Mouse (Mus musculus): ENCODE measurements at regions not wholly inside any gene's neighbourhood (a gene's known extent, or its start where the extent isn't known, plus 50 kb on each side); places are given as distances from the start of the nearest gene placed in this dataset.

DNA sequence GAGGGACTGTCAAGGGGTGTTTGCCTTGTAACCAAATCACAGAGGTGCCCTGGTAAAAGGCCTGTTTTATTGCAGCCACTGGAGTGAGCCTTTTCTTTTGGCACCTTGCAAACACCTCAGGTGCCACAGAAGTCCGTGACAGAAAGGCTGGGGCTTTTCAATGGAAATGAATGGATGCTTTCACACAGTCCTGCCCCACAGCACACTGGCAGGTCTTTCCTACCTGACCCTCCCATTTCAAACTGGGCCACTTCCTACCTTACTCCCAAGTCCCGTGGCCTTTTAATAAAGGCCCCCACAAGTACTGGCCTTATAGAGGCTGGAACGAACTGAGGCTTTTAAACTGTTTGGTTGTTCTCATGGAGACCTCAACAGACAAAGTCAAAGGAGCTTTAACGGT is 453.1 kb upstream of the Mki67 start:
- no peaks in the 10 kb centered on the region for H3K4me1 ChIP-seq (ENCODE audit: control insufficient read depth)
- no peak overlapping the region for H3K4me3 ChIP-seq (replicated peaks)
- no peaks in the 10 kb centered on the region for H3K27me3 ChIP-seq (ENCODE audit: control insufficient read depth)
- H3K9me3 ChIP-seq (ENCODE audit: control insufficient read depth, low read length) = no peaks in the 10 kb centered on the region
- TF ChIP-seq TAL1 (IDR thresholded peaks at IDR 0.05; ENCODE audit: low read length) (no peak), GATA1 (IDR thresholded peaks at IDR 0.05; ENCODE audit: low read length) (no peak)
- H3K36me3 ChIP-seq (ENCODE audit: control insufficient read depth) = no peaks in the 10 kb centered on the region

GRCm38 (mm10) chr7:136176373-136176772 is 460.2 kb upstream of the Mki67 start:
- Histone ChIP-seq H3K27me3 (ENCODE audit: control insufficient read depth) (no peaks in the 10 kb centered on the region), H3K4me3 (replicated peaks) (no peak overlapping the region), H3K4me1 (ENCODE audit: control insufficient read depth) (no peaks in the 10 kb centered on the region), H3K9me3 (ENCODE audit: control insufficient read depth, low read length) (peaks cover 9% of the 10 kb centered on the region), H3K36me3 (ENCODE audit: control insufficient read depth) (no peaks in the 10 kb centered on the region)
- no peak for TF ChIP-seq GATA1 (IDR thresholded peaks at IDR 0.05; ENCODE audit: low read length)
- no peak for TF ChIP-seq TAL1 (IDR thresholded peaks at IDR 0.05; ENCODE audit: low read length)

GRCm38 (mm10) chr7:136180996-136181395 is 464.8 kb upstream of the Mki67 start:
- Histone ChIP-seq H3K27me3 (ENCODE audit: control insufficient read depth) (no peaks in the 10 kb centered on the region), H3K4me1 (ENCODE audit: control insufficient read depth) (no peaks in the 10 kb centered on the region), H3K36me3 (ENCODE audit: control insufficient read depth) (no peaks in the 10 kb centered on the region), H3K4me3 (replicated peaks) (no peak overlapping the region), H3K9me3 (ENCODE audit: control insufficient read depth, low read length) (peaks cover 9% of the 10 kb centered on the region)
- no peak for TF ChIP-seq TAL1 (IDR thresholded peaks at IDR 0.05; ENCODE audit: low read length)
- TF ChIP-seq GATA1 (IDR thresholded peaks at IDR 0.05; ENCODE audit: low read length) = no peak

GRCm38 (mm10) chr7:136182101-136182500 is 465.9 kb upstream of the Mki67 start:
- Histone ChIP-seq H3K36me3 (ENCODE audit: control insufficient read depth) (no peaks in the 10 kb centered on the region), H3K4me3 (replicated peaks) (no peak overlapping the region), H3K27me3 (ENCODE audit: control insufficient read depth) (no peaks in the 10 kb centered on the region), H3K9me3 (ENCODE audit: control insufficient read depth, low read length) (peaks cover 7% of the 10 kb centered on the region), H3K4me1 (ENCODE audit: control insufficient read depth) (no peaks in the 10 kb centered on the region)
- TF ChIP-seq GATA1 (IDR thresholded peaks at IDR 0.05; ENCODE audit: low read length) (no peak), TAL1 (IDR thresholded peaks at IDR 0.05; ENCODE audit: low read length) (no peak)

- Histone ChIP-seq H3K9me3 (ENCODE audit: control insufficient read depth, low read length) (no peaks in the 10 kb centered on the region), H3K27me3 (ENCODE audit: control insufficient read depth) (no peaks in the 10 kb centered on the region), H3K4me1 (ENCODE audit: control insufficient read depth) (no peaks in the 10 kb centered on the region), H3K4me3 (replicated peaks) (no peak overlapping the region), H3K36me3 (ENCODE audit: control insufficient read depth) (no peaks in the 10 kb centered on the region)
- TF ChIP-seq GATA1 (IDR thresholded peaks at IDR 0.05; ENCODE audit: low read length) = no peak
- TF ChIP-seq TAL1 (IDR thresholded peaks at IDR 0.05; ENCODE audit: low read length) = no peak
These were observed 480.4 kb upstream of the Mki67 start for GRCm38 (mm10) chr7:136196424-136197160.

GRCm38 (mm10) chr7:136208879-136209278 is 492.7 kb upstream of the Mki67 start:
- peaks cover 3% of the 10 kb centered on the region; the same call in 1 of the 2 replicates for H3K9me3 ChIP-seq (ENCODE audit: control insufficient read depth, low read length)

GRCm38 (mm10) chr7:136209299-136210171 is 493.4 kb upstream of the Mki67 start:
- Histone ChIP-seq H3K36me3 (ENCODE audit: control insufficient read depth) (no peaks in the 10 kb centered on the region), H3K27me3 (ENCODE audit: control insufficient read depth) (no peaks in the 10 kb centered on the region), H3K4me1 (ENCODE audit: control insufficient read depth) (no peaks in the 10 kb centered on the region), H3K9me3 (ENCODE audit: control insufficient read depth, low read length) (peaks cover 3% of the 10 kb centered on the region; the same call in 1 of the 2 replicates), H3K4me3 (replicated peaks) (no peak overlapping the region)
- TF ChIP-seq GATA1 (IDR thresholded peaks at IDR 0.05; ENCODE audit: low read length) = no peak
- no peak for TF ChIP-seq TAL1 (IDR thresholded peaks at IDR 0.05; ENCODE audit: low read length)

More at GRCm38 (mm10) chr7:136208879-136209278, 492.7 kb upstream of the Mki67 start:
- Histone ChIP-seq H3K36me3 (ENCODE audit: control insufficient read depth) (no peaks in the 10 kb centered on the region), H3K27me3 (ENCODE audit: control insufficient read depth) (no peaks in the 10 kb centered on the region), H3K4me3 (replicated peaks) (no peak overlapping the region), H3K4me1 (ENCODE audit: control insufficient read depth) (no peaks in the 10 kb centered on the region)
- TF ChIP-seq TAL1 (IDR thresholded peaks at IDR 0.05; ENCODE audit: low read length) (no peak), GATA1 (IDR thresholded peaks at IDR 0.05; ENCODE audit: low read length) (no peak)

DNA sequence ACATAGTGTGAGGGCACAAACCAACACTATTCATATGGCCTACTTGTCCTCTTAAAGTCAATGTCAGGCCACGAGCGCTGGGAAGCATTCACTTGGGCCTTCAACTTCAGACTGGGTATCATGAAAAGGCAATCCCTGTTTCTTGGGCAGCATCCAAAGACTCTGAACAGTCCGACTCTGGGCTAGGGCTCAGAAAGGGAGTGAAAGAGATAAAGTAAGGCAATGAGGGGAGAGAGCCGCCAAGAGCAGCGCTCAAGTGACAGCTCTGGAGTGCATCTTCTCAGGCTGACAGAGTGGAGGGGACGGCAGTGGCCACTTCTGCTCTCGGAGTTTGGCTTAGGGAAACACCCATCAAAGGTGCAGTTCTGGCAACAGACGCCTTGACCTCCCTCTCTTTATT is 496.3 kb upstream of the Mki67 start:
- Histone ChIP-seq H3K27me3 (ENCODE audit: control insufficient read depth) (no peaks in the 10 kb centered on the region), H3K4me3 (replicated peaks) (no peak overlapping the region), H3K36me3 (ENCODE audit: control insufficient read depth) (no peaks in the 10 kb centered on the region), H3K4me1 (ENCODE audit: control insufficient read depth) (no peaks in the 10 kb centered on the region), H3K9me3 (ENCODE audit: control insufficient read depth, low read length) (peaks cover 3% of the 10 kb centered on the region; the same call in 1 of the 2 replicates)
- TF ChIP-seq TAL1 (IDR thresholded peaks at IDR 0.05; ENCODE audit: low read length) = no peak
- TF ChIP-seq GATA1 (IDR thresholded peaks at IDR 0.05; ENCODE audit: low read length) = no peak
